Mouse (Mus musculus) c-Kit-positive CD71-positive TER-119-positive erythroid progenitor cells, embryonic 14.5 days (primary cell): ENCODE measurements around the gene Trpt1.

Experiments used
- DNase-seq: peaks from one replicate; pipeline ENCODE4 v3.0.0-alpha.2; 2013; ENCODE audit warnings: low spot score

Gene Trpt1

GRCm38 (mm10) chr19:7041171-7041570, 45.2 kb downstream of the Trpt1 start:
- no peak for DNase-seq

DNA sequence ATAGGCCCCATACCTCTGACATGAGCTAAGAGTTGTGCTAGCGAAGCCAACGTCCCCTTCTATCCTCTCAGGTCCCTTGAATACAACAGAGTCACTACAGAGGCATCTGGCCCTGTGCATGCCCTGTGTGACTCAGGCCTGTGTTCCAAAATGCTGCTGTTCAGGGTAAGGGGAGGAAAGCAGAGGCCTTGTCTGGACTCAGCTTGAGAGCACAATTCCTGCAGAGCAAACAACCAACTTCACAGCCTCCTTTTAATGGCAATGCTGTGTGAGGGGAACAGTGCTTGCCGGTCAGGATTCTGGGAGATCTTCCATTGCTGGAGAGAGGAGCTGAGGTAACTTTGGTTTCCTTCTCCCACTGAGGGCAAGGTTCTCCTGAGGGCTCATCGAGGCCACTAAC, 48.3 kb downstream of the Trpt1 start:
- no peak for DNase-seq

- no peak for DNase-seq
These were observed 48.8 kb downstream of the Trpt1 start for GRCm38 (mm10) chr19:7044706-7045105.
